ENCODE assay signal across 17 mouse cellular contexts in the genomic region with DNA sequence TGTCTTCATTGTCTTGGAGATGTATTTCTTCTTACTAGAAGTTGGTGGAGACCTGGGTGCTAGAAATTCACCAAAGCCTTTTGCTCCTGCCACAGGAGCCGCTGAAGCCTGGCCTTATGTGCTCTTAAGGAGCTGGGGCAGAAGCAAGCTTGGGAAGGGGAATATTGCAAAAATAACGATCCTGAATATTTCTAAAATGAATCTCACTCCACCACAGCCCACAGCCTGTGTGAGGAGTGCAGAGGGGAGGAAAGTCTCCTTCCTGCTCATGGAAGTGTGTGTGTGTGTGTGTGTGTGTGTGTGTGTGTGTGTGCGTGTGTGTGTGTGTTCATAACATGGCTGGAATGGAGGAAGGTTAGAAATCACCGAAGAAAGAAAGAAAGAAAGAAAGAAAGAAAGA. TPM values are rescaled to one million over a fixed set of nuclear protein-coding genes. Genes with fewer than 3 reads are reported as not detected.
A peak's percentile ranks its signal among the peaks of the same experiment; 100 is the strongest.
DNase-seq lines count a peak whose midpoint lies in the region; ATAC-seq and TF ChIP-seq lines count a peak whose summit lies in the region.
"Had no signal": no experiment of that assay in that cellular context is flagged by ENCODE, and none has a peak within 500 bp of the region (broad histone marks: within the 10 kb centered on the region; RNA-seq: fewer than 3 reads in every experiment).

No protein-coding gene starts in this region.

- no peak for TF ChIP-seq EP300 in heart, adult 2 months (IDR thresholded peaks at IDR 0.05; ENCODE audit: insufficient read depth, low read depth, low read length)

- H3K27ac ChIP-seq in heart, adult 2 months = peak overlapping the region; percentile 97
- peak overlapping the region; percentile 69 for H3K27ac ChIP-seq in lung, embryonic 16.5 days (ENCODE audit: low read length)
- H3K27ac ChIP-seq in intestine, embryonic 15.5 days = peak overlapping the region; percentile 79
- H3K27ac ChIP-seq: forebrain, embryonic 12.5 days; layer of hippocampus, adult 2 months; left cerebral cortex, adult 2 months had no signal

- DNase-seq in heart, adult 2 months = no peak
- no peak for DNase-seq in heart, postnatal 4 days
- no peak for DNase-seq in lung, postnatal 14 days
- no peak for DNase-seq in thymus, postnatal 25 days
- DNase-seq in adrenal gland, postnatal 10 days = no peak
- DNase-seq: adrenal gland, postnatal 25 days; B cell, adult 2 months; cerebellum, postnatal 25 days; kidney, adult 2 months; lung, postnatal 10 days; right cerebral cortex, postnatal 14 days; thymus, postnatal 36 days had no signal

- H3K4me1 ChIP-seq in heart, adult 2 months (ENCODE audit: control insufficient read depth, insufficient read depth, low read length) = peaks cover 5% of the 10 kb centered on the region
- peaks cover 4% of the 10 kb centered on the region; the same call in 1 of the 2 replicates for H3K4me1 ChIP-seq in lung, embryonic 16.5 days (replicated peaks; ENCODE audit: control insufficient read depth, insufficient read depth, low read length)
- H3K4me1 ChIP-seq in intestine, embryonic 15.5 days (replicated peaks) = 0 out of 2 replicates have a peak, but pooled peaks cover 3% of the 10 kb centered on the region

- no peaks in the 10 kb centered on the region for H3K79me2 ChIP-seq in heart, adult 2 months (replicated peaks; ENCODE audit: control insufficient read depth, insufficient read depth, low read length)

- peak overlapping the region; percentile 63 for H3K4me3 ChIP-seq in heart, adult 2 months
- H3K4me3 ChIP-seq in lung, embryonic 16.5 days (ENCODE audit: low read length) = no peak overlapping the region
- H3K4me3 ChIP-seq in intestine, embryonic 15.5 days (replicated peaks) = no peak overlapping the region
- H3K4me3 ChIP-seq: forebrain, embryonic 12.5 days; layer of hippocampus, adult 2 months; left cerebral cortex, adult 2 months had no signal

- peak overlapping the region; percentile 50 for H3K9ac ChIP-seq in heart, adult 2 months (ENCODE audit: low read depth, low read length)
- H3K9ac ChIP-seq in lung, embryonic 16.5 days (ENCODE audit: low read length) = peak overlapping the region; percentile 65
- H3K9ac ChIP-seq in intestine, embryonic 15.5 days = peak overlapping the region; percentile 33; the same call in 1 of the 2 replicates
- H3K9ac ChIP-seq: forebrain, embryonic 12.5 days had no signal

- ATAC-seq in lung, embryonic 16.5 days (ENCODE audit: low read depth) = no peak
- no peak for ATAC-seq in intestine, embryonic 15.5 days

- intact Hi-C loops in heart, adult 2 months (cut with DNase I) = no loop called here

- no peaks in the 10 kb centered on the region for H3K27me3 ChIP-seq in heart, adult 2 months (ENCODE audit: control insufficient read depth, insufficient read depth, low read length)
- H3K27me3 ChIP-seq in lung, embryonic 16.5 days (ENCODE audit: control insufficient read depth, insufficient read depth, low read depth, low read length) = no peaks in the 10 kb centered on the region
- H3K27me3 ChIP-seq in intestine, embryonic 15.5 days (replicated peaks) = no peaks in the 10 kb centered on the region

- WGBS in heart, adult 2 months = 31% methylated on average over 4 of the region's 4 CpGs
- 61% methylated on average over 4 of the region's 4 CpGs for WGBS in lung, embryonic 16.5 days
- 72% methylated on average over 4 of the region's 4 CpGs for WGBS in intestine, embryonic 15.5 days

- no peaks in the 10 kb centered on the region for H3K9me3 ChIP-seq in lung, embryonic 16.5 days (ENCODE audit: control insufficient read depth, low read length)
- no peaks in the 10 kb centered on the region for H3K9me3 ChIP-seq in intestine, embryonic 15.5 days
- H3K9me3 ChIP-seq: forebrain, embryonic 12.5 days had no signal

- no peaks in the 10 kb centered on the region for H3K36me3 ChIP-seq in heart, adult 2 months (ENCODE audit: control insufficient read depth, insufficient read depth, low read length)
- no peaks in the 10 kb centered on the region for H3K36me3 ChIP-seq in lung, embryonic 16.5 days (ENCODE audit: control insufficient read depth, insufficient read depth, low read length)
- H3K36me3 ChIP-seq in intestine, embryonic 15.5 days = no peaks in the 10 kb centered on the region
- H3K36me3 ChIP-seq: forebrain, embryonic 12.5 days had no signal

- TF ChIP-seq POLR2A in heart, adult 2 months (IDR thresholded peaks at IDR 0.05; ENCODE audit: insufficient read depth, low read depth, low read length) = no peak

- TF ChIP-seq CTCF in heart, adult 2 months (IDR thresholded peaks at IDR 0.05) = no peak

- H3K4me2 ChIP-seq in lung, embryonic 16.5 days (ENCODE audit: low read depth, low read length) = no peak overlapping the region
- no peak overlapping the region for H3K4me2 ChIP-seq in intestine, embryonic 15.5 days (replicated peaks)

RNA-seq across cellular contexts. Expression of gene Jph2, which starts 1.0 kb away (rescaled TPM):
- 100 to 1,000 TPM; 389 to 391 TPM for total RNA-seq in heart, adult 2 months (2021)
- 193 and 253 TPM in 2 replicates for polyA plus RNA-seq in heart, adult 2 months (2012; rRNA removed)
- 100 to 1,000 TPM; 366 to 416 TPM for total RNA-seq in heart, postnatal 4 days (2021)
- polyA plus RNA-seq in lung, embryonic 16.5 days (2015; fragmentation: Nextera tagmentation; extraction: Ambion mirVana) = 4.4 and 4.8 TPM in 2 replicates
- 8.5 and 9.8 TPM in 2 replicates for polyA plus RNA-seq in intestine, embryonic 15.5 days (2015; fragmentation: Nextera tagmentation; extraction: Ambion mirVana)
- total RNA-seq in adrenal gland, postnatal 10 days (2021) = 10 to 100 TPM; 11.5 to 23.5 TPM

RNA-seq across cellular contexts. Expression of gene Oser1, which starts 25.7 kb away (rescaled TPM):
- total RNA-seq in heart, adult 2 months (2021) = 10 to 100 TPM; 19.6 to 21.2 TPM
- 9.7 and 16.4 TPM in 2 replicates for polyA plus RNA-seq in heart, adult 2 months (2012; rRNA removed)
- 10 to 100 TPM; 21.6 to 24.2 TPM for total RNA-seq in heart, postnatal 4 days (2021)
- 83.2 and 89.9 TPM in 2 replicates for polyA plus RNA-seq in lung, embryonic 16.5 days (2015; fragmentation: Nextera tagmentation; extraction: Ambion mirVana)
- polyA plus RNA-seq in intestine, embryonic 15.5 days (2015; fragmentation: Nextera tagmentation; extraction: Ambion mirVana) = 83.2 and 87.4 TPM in 2 replicates
- total RNA-seq in adrenal gland, postnatal 10 days (2021) = 10 to 100 TPM; 34.6 to 34.8 TPM

RNA-seq across cellular contexts. Expression of gene Gdap1l1, which starts 39.5 kb away (rescaled TPM):
- not detected for total RNA-seq in heart, adult 2 months (2021)
- 0.23 and 0.25 TPM in 2 replicates for polyA plus RNA-seq in heart, adult 2 months (2012; rRNA removed)
- total RNA-seq in heart, postnatal 4 days (2021) = not detected
- polyA plus RNA-seq in lung, embryonic 16.5 days (2015; fragmentation: Nextera tagmentation; extraction: Ambion mirVana) = 0.89 and 0.92 TPM in 2 replicates
- polyA plus RNA-seq in intestine, embryonic 15.5 days (2015; fragmentation: Nextera tagmentation; extraction: Ambion mirVana) = 5.9 and 6.1 TPM in 2 replicates
- total RNA-seq in adrenal gland, postnatal 10 days (2021) = 1 to 10 TPM; 3.4 to 4.3 TPM

Comparison
In these comparisons a context has a peak if more than half of its experiments do, and no peak if none do; other contexts are left out.
1. RNA of gene Jph2, which starts 1.0 kb away (total RNA-seq): 366 to 416 TPM in heart, postnatal 4 days and 389 to 391 TPM in heart, adult 2 months; 11.5 to 23.5 TPM in adrenal gland, postnatal 10 days; every median in the first group is over 10 times any median in the second.
2. Peak in every context shown above with its lines, with median percentiles within 50 percentile points of each other: H3K27ac ChIP-seq and H3K9ac ChIP-seq.